Mouse (Mus musculus) c-Kit-positive CD71-positive TER-119-negative erythroid progenitor cells, embryonic 14.5 days (primary cell): ENCODE data around the gene Esp15.
"Not testable (repeated sequence)": the region's sequence is repeated elsewhere in the genome, so short reads cannot be mapped to it uniquely, and the experiment has no call there.

Experiments used
- DNase-seq: peaks from one replicate; pipeline ENCODE4 v3.0.0-alpha.2; 2013; ENCODE audit warnings: low read depth

Esp15 gene

GRCm38 (mm10) chr17:39640654-39641053, at the start of gene Esp15:
TSS of gene Esp15 (plus strand) at chr17:39640954.
- DNase-seq = not testable (repeated sequence)

GRCm38 (mm10) chr17:39591550-39591949, 49.2 kb upstream of the Esp15 start:
- DNase-seq = no peak
